Mouse (Mus musculus) macrophage (primary cell): ENCODE results near the gene Pef1. TPM values are rescaled to one million over a fixed set of nuclear protein-coding genes. Genes with fewer than 3 reads are reported as not detected.

Source experiments
- H3K27ac ChIP-seq: fragments of 350-480 bp; formaldehyde crosslinking; 2 replicates; pipeline ENCODE4 v1.9.0; 2021
- H3K36me3 ChIP-seq: fragments of 350-480 bp; formaldehyde crosslinking; 2 replicates; pipeline ENCODE4 v1.9.0; 2021; ENCODE audit errors: inconsistent target
- H3K4me3 ChIP-seq: fragments of 350-480 bp; formaldehyde crosslinking; 2 replicates; pipeline ENCODE4 v1.9.0; 2021; ENCODE audit errors: inconsistent target
- H3K79me2 ChIP-seq: fragments of 350-480 bp; formaldehyde crosslinking; 2 replicates; pipeline ENCODE4 v1.9.0; 2021; ENCODE audit errors: inconsistent target
- WGBS: methylation state at CpG from one replicate; pipeline ENCODE4 v1.1.7; 2026; ENCODE audit warnings: inconsistent platforms; ENCODE audit not compliant: missing documents; 5-methylcytosine and 5-hydroxymethylcytosine counted together
- polyA plus RNA-seq: library from polyadenylated mRNA; stranded (reverse); fragments of 250-400 nt; gene quantifications from 3 replicates; pipeline ENCODE4 v1.2.4, GENCODE M21; 2018; ENCODE audit warnings: inconsistent platforms

The Pef1 gene
- polyA plus RNA-seq, 1 experiment from 2014 or later, result 17.5 TPM

GRCm38 (mm10) chr4:130109666-130110065, 7.3 kb downstream of the Pef1 start:
- peaks cover 69% of the 10 kb centered on the region for H3K79me2 ChIP-seq
- 93% methylated on average over 9 of the region's 9 CpGs for WGBS
- H3K4me3 ChIP-seq, result no peak overlapping the region
- no peak overlapping the region for H3K27ac ChIP-seq
- H3K36me3 ChIP-seq, result peaks cover 8% of the 10 kb centered on the region; the same call in 1 of the 2 replicates

- H3K4me3 ChIP-seq, result no peak overlapping the region
- H3K27ac ChIP-seq, result no peak overlapping the region
- 93% methylated on average over 7 of the region's 7 CpGs for WGBS
- peaks cover 73% of the 10 kb centered on the region for H3K79me2 ChIP-seq
- peaks cover 10% of the 10 kb centered on the region; the same call in 1 of the 2 replicates for H3K36me3 ChIP-seq
Observed at GRCm38 (mm10) chr4:130110091-130110490, 7.7 kb downstream of the Pef1 start.

- 5% methylated on average over 7 of the region's 7 CpGs for WGBS
- Histone ChIP-seq H3K27ac (no peak overlapping the region), H3K36me3 (peaks cover 15% of the 10 kb centered on the region; the same call in 1 of the 2 replicates), H3K4me3 (no peak overlapping the region), H3K79me2 (peaks cover 74% of the 10 kb centered on the region)
Observed at GRCm38 (mm10) chr4:130112299-130112698, 9.9 kb downstream of the Pef1 start.

- Histone ChIP-seq H3K4me3 (no peak overlapping the region), H3K79me2 (peaks cover 72% of the 10 kb centered on the region), H3K27ac (no peak overlapping the region), H3K36me3 (peaks cover 15% of the 10 kb centered on the region; the same call in 1 of the 2 replicates)
- WGBS, result 90% methylated on average over 1 of the region's 1 CpGs
Observed at GRCm38 (mm10) chr4:130112732-130113131, 10.4 kb downstream of the Pef1 start.

GRCm38 (mm10) chr4:130120752-130121151, 18.4 kb downstream of the Pef1 start:
- Histone ChIP-seq H3K79me2 (no peaks in the 10 kb centered on the region; the same call in 1 of the 2 replicates), H3K4me3 (no peak overlapping the region), H3K36me3 (peaks cover 55% of the 10 kb centered on the region), H3K27ac (no peak overlapping the region)
- WGBS, result 93% methylated on average over 4 of the region's 4 CpGs

GRCm38 (mm10) chr4:130121560-130121959, 19.2 kb downstream of the Pef1 start:
- H3K27ac ChIP-seq, result no peak overlapping the region
- no peaks in the 10 kb centered on the region for H3K79me2 ChIP-seq
- peaks cover 59% of the 10 kb centered on the region for H3K36me3 ChIP-seq
- no peak overlapping the region for H3K4me3 ChIP-seq
- WGBS, result 97% methylated on average over 8 of the region's 8 CpGs

- peaks cover 69% of the 10 kb centered on the region for H3K36me3 ChIP-seq
- H3K4me3 ChIP-seq, result no peak overlapping the region
- no peak overlapping the region for H3K27ac ChIP-seq
- no peaks in the 10 kb centered on the region for H3K79me2 ChIP-seq
- WGBS, result 88% methylated on average over 5 of the region's 5 CpGs
Observed at GRCm38 (mm10) chr4:130123020-130123419, 20.7 kb downstream of the Pef1 start.

- 91% methylated on average over 4 of the region's 4 CpGs for WGBS
- Histone ChIP-seq H3K27ac (no peak overlapping the region), H3K36me3 (peaks cover 69% of the 10 kb centered on the region), H3K79me2 (no peaks in the 10 kb centered on the region), H3K4me3 (no peak overlapping the region)
Observed at GRCm38 (mm10) chr4:130124110-130124509, 21.8 kb downstream of the Pef1 start.

- Histone ChIP-seq H3K36me3 (peaks cover 69% of the 10 kb centered on the region), H3K4me3 (no peak overlapping the region), H3K27ac (no peak overlapping the region), H3K79me2 (no peaks in the 10 kb centered on the region)
- WGBS, result 97% methylated on average over 6 of the region's 6 CpGs
Observed at GRCm38 (mm10) chr4:130125164-130125563, 22.8 kb downstream of the Pef1 start.

GRCm38 (mm10) chr4:130125935-130126334, 23.6 kb downstream of the Pef1 start:
- WGBS, result 95% methylated on average over 5 of the region's 5 CpGs
- Histone ChIP-seq H3K36me3 (peaks cover 65% of the 10 kb centered on the region), H3K4me3 (no peak overlapping the region), H3K27ac (no peak overlapping the region), H3K79me2 (no peaks in the 10 kb centered on the region)

GRCm38 (mm10) chr4:130128907-130129306, 26.5 kb downstream of the Pef1 start:
- 85% methylated on average over 5 of the region's 5 CpGs for WGBS
- no peak overlapping the region for H3K27ac ChIP-seq
- no peak overlapping the region for H3K4me3 ChIP-seq
- H3K79me2 ChIP-seq, result no peaks in the 10 kb centered on the region
- peaks cover 37% of the 10 kb centered on the region for H3K36me3 ChIP-seq

- H3K4me3 ChIP-seq, result no peak overlapping the region
- H3K36me3 ChIP-seq, result peaks cover 25% of the 10 kb centered on the region
- H3K79me2 ChIP-seq, result no peaks in the 10 kb centered on the region
- 90% methylated on average over 10 of the region's 10 CpGs for WGBS
- H3K27ac ChIP-seq, result no peak overlapping the region
Observed at GRCm38 (mm10) chr4:130130082-130130481, 27.7 kb downstream of the Pef1 start.

GRCm38 (mm10) chr4:130130641-130131350, 28.4 kb downstream of the Pef1 start:
- H3K27ac ChIP-seq, result no peak overlapping the region
- H3K79me2 ChIP-seq, result no peaks in the 10 kb centered on the region
- no peak overlapping the region for H3K4me3 ChIP-seq
- 81% methylated on average over 13 of the region's 13 CpGs for WGBS
- H3K36me3 ChIP-seq, result peaks cover 18% of the 10 kb centered on the region

GRCm38 (mm10) chr4:130131448-130132105, 29.2 kb downstream of the Pef1 start:
- H3K27ac ChIP-seq, result no peak overlapping the region
- no peaks in the 10 kb centered on the region for H3K79me2 ChIP-seq
- H3K36me3 ChIP-seq, result peaks cover 10% of the 10 kb centered on the region; the same call in 1 of the 2 replicates
- WGBS, result 92% methylated on average over 7 of the region's 7 CpGs
- no peak overlapping the region for H3K4me3 ChIP-seq

- Histone ChIP-seq H3K36me3 (no peaks in the 10 kb centered on the region), H3K79me2 (no peaks in the 10 kb centered on the region), H3K27ac (no peak overlapping the region), H3K4me3 (no peak overlapping the region)
- WGBS, result 83% methylated on average over 6 of the region's 6 CpGs
Observed at GRCm38 (mm10) chr4:130133399-130133798, 31.0 kb downstream of the Pef1 start.
